Mouse (Mus musculus): Measurements from ENCODE around the gene Zfp62.

DNA sequence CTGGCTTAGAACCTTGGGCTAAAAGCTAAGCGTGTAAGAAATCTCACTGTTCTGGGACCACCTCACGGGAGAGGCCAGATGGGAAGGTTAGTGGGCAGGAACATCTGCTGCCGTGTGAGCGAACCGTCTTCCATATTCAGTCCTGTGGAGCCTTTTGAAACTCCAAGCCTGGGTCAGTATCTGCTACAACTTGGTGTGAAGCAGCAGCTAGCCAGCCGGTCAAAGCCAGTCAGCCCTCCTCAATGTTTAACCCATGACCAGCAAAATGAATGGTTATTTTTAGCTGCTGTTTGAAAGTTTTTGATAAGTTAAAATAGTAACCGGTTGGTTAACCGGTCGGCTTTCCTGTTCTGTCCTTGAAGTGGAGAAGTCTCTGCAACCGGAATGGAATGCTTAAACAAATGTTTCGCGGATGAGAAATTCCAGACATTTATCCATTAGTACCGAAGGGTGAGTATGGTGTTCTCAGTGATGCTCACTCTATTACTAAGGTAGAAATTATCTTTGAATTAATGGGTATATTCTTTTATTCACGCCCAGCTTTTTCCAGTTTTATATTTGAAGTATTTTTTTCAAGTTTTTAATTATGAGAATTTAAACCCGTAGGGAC lies 65.0 kb downstream of the Zfp62 start:
- TF ChIP-seq TCF12 (IDR thresholded peaks at IDR 0.05; ENCODE audit: insufficient read depth, poor library complexity, severe bottlenecking) (no peak), MYOG (IDR thresholded peaks at IDR 0.05; ENCODE audit: control insufficient read depth in 1 of 3, insufficient read depth in 1 of 3, insufficient read length in 2 of 3, low read depth in 2 of 3) (no peak), POLR2A (IDR thresholded peaks at IDR 0.05; ENCODE audit: insufficient read length, low read depth) (no peak), POLR2AphosphoS2 (IDR thresholded peaks at IDR 0.05; ENCODE audit: insufficient read length, low read depth) (no peak)

Measured in myocyte (in vitro differentiated cells).